Mouse (Mus musculus): ENCODE data around the gene Tec. TPM values are rescaled to one million over a fixed set of nuclear protein-coding genes. Genes with fewer than 3 reads are reported as not detected.
A peak's percentile ranks its signal among the peaks of the same experiment; 100 is the strongest.

Gene Tec
- polyA plus RNA-seq, 1 experiment from 2014 or later, result 19.0 TPM

GRCm38 (mm10) chr5:72816491-72816890 is 51.8 kb downstream of the Tec start:
- WGBS, result 50% methylated on average over 2 of the region's 2 CpGs
- Histone ChIP-seq H3K4me1 (replicated peaks) (peaks cover 11% of the 10 kb centered on the region), H3K36me3 (no peaks in the 10 kb centered on the region), H3K4me3 (no peak overlapping the region), H3K4me2 (no peak overlapping the region), H3K27me3 (no peaks in the 10 kb centered on the region), H3K9ac (no peak overlapping the region), H3K27ac (no peak overlapping the region), H3K9me3 (replicated peaks) (no peaks in the 10 kb centered on the region)
- ATAC-seq (replicated peaks; ENCODE audit: insufficient number of reproducible peaks, insufficient read depth, low FRiP score, low read depth), result no peak

- no peaks in the 10 kb centered on the region for H3K27me3 ChIP-seq
- H3K4me2 ChIP-seq, result no peak overlapping the region
- H3K4me1 ChIP-seq (replicated peaks), result peaks cover 8% of the 10 kb centered on the region
- no peaks in the 10 kb centered on the region for H3K36me3 ChIP-seq
- no peak overlapping the region for H3K27ac ChIP-seq
- H3K9ac ChIP-seq, result no peak overlapping the region
- ATAC-seq (replicated peaks; ENCODE audit: insufficient number of reproducible peaks, insufficient read depth, low FRiP score, low read depth), result no peak
- 77% methylated on average over 1 of the region's 1 CpGs for WGBS
- no peak overlapping the region for H3K4me3 ChIP-seq
- H3K9me3 ChIP-seq (replicated peaks), result no peaks in the 10 kb centered on the region
These were observed 52.2 kb downstream of the Tec start for GRCm38 (mm10) chr5:72816046-72816445.

DNA sequence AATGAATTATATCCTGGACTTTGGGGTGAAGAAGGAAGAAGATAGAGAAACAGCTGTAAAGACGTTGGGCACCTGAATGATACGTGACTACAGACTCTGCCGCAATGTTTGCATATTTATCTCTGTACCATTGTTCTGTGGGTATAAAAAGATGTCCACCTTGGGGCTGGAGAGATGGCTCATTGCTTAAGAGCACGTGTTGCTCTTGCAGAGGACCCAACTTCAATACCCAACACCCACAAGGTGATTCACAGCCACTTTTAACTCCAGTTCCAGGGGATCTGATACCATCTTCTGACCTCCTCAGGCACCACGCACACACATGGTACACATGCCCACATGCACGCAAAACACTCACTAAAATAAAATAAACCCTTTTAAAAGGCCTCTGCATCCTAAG is 52.9 kb downstream of the Tec start:
- Histone ChIP-seq H3K4me1 (replicated peaks) (peaks cover 8% of the 10 kb centered on the region), H3K9me3 (replicated peaks) (no peaks in the 10 kb centered on the region), H3K27me3 (no peaks in the 10 kb centered on the region), H3K4me3 (no peak overlapping the region), H3K9ac (no peak overlapping the region), H3K4me2 (no peak overlapping the region), H3K27ac (no peak overlapping the region), H3K36me3 (no peaks in the 10 kb centered on the region)
- WGBS, result 85% methylated on average over 6 of the region's 6 CpGs
- no peak for ATAC-seq (replicated peaks; ENCODE audit: insufficient number of reproducible peaks, insufficient read depth, low FRiP score, low read depth)

DNA sequence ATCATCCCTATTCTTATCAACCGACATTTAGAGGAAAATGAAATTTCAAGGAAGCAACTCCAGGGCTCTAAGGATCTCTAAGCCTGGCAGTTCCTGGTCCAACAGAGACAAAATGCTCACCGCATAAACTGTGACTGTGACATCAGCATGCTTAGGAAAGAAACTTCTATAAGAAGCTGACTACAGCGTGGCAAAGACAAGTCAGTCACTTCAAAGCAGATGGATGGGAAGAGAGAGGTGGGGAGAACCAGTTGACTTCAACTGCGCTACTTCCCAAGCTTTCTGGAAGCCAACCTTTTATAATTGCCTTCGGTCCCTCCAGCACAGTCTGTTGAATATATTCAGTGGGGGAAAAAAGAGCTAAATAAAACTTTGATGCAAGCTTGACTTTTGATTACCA is 54.2 kb downstream of the Tec start:
- Histone ChIP-seq H3K9ac (no peak overlapping the region), H3K4me2 (no peak overlapping the region), H3K4me1 (replicated peaks) (peaks cover 8% of the 10 kb centered on the region), H3K36me3 (no peaks in the 10 kb centered on the region), H3K27me3 (no peaks in the 10 kb centered on the region), H3K27ac (no peak overlapping the region), H3K9me3 (replicated peaks) (no peaks in the 10 kb centered on the region), H3K4me3 (no peak overlapping the region)
- 76% methylated on average over 5 of the region's 5 CpGs for WGBS
- no peak for ATAC-seq (replicated peaks; ENCODE audit: insufficient number of reproducible peaks, insufficient read depth, low FRiP score, low read depth)

DNA sequence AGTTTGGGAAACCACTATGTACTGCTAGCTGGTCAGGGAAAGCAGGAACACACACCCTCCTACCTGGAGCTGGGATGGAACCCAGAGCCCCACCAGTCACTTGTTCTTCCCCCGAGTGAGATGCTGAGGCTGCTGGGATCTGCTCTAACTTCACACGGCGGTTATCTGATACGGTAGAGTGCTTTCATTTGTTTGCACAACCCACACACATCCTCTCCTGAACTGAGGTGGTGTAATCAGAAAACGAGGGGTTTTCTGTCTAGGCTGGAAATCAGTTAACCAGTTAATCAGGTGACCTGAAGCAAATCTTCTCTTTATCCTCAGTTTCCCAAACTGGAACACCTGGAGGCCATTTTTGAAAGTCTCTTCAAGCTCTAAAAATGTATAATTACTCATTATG is 55.4 kb downstream of the Tec start:
- WGBS, result 24% methylated on average over 5 of the region's 5 CpGs
- H3K27me3 ChIP-seq, result no peaks in the 10 kb centered on the region
- H3K9me3 ChIP-seq (replicated peaks), result no peaks in the 10 kb centered on the region
- H3K4me2 ChIP-seq, result no peak overlapping the region
- H3K36me3 ChIP-seq, result no peaks in the 10 kb centered on the region
- no peak overlapping the region for H3K4me3 ChIP-seq
- H3K27ac ChIP-seq, result no peak overlapping the region
- ATAC-seq (replicated peaks; ENCODE audit: insufficient number of reproducible peaks, insufficient read depth, low FRiP score, low read depth), result no peak
- no peak overlapping the region for H3K9ac ChIP-seq
- H3K4me1 ChIP-seq (replicated peaks), result peaks cover 9% of the 10 kb centered on the region

GRCm38 (mm10) chr5:72812328-72812727 is 56.0 kb downstream of the Tec start:
- WGBS, result 85% methylated on average over 3 of the region's 3 CpGs
- no peak overlapping the region for H3K4me2 ChIP-seq
- no peak overlapping the region for H3K9ac ChIP-seq
- ATAC-seq (replicated peaks; ENCODE audit: insufficient number of reproducible peaks, insufficient read depth, low FRiP score, low read depth), result no peak
- no peak overlapping the region for H3K27ac ChIP-seq
- peaks cover 3% of the 10 kb centered on the region; the same call in 1 of the 2 replicates for H3K4me1 ChIP-seq (replicated peaks)
- H3K36me3 ChIP-seq, result no peaks in the 10 kb centered on the region
- H3K4me3 ChIP-seq, result no peak overlapping the region
- no peaks in the 10 kb centered on the region for H3K27me3 ChIP-seq
- H3K9me3 ChIP-seq (replicated peaks), result no peaks in the 10 kb centered on the region

GRCm38 (mm10) chr5:72811397-72811796 is 56.9 kb downstream of the Tec start:
- ATAC-seq (replicated peaks; ENCODE audit: insufficient number of reproducible peaks, insufficient read depth, low FRiP score, low read depth), result no peak
- H3K9ac ChIP-seq, result no peak overlapping the region

GRCm38 (mm10) chr5:72810990-72811389 is 57.3 kb downstream of the Tec start:
- Histone ChIP-seq H3K4me1 (replicated peaks) (peaks cover 3% of the 10 kb centered on the region; the same call in 1 of the 2 replicates), H3K27me3 (no peaks in the 10 kb centered on the region), H3K9me3 (replicated peaks) (no peaks in the 10 kb centered on the region), H3K27ac (no peak overlapping the region), H3K4me3 (no peak overlapping the region), H3K9ac (no peak overlapping the region), H3K4me2 (no peak overlapping the region), H3K36me3 (no peaks in the 10 kb centered on the region)
- WGBS, result 80% methylated on average over 8 of the region's 8 CpGs
- no peak for ATAC-seq (replicated peaks; ENCODE audit: insufficient number of reproducible peaks, insufficient read depth, low FRiP score, low read depth)

More at GRCm38 (mm10) chr5:72811397-72811796, 56.9 kb downstream of the Tec start:
- no peak overlapping the region for H3K27ac ChIP-seq
- H3K36me3 ChIP-seq, result no peaks in the 10 kb centered on the region
- no peaks in the 10 kb centered on the region for H3K27me3 ChIP-seq
- 75% methylated on average over 3 of the region's 3 CpGs for WGBS
- H3K4me2 ChIP-seq, result no peak overlapping the region
- no peak overlapping the region for H3K4me3 ChIP-seq
- no peaks in the 10 kb centered on the region for H3K9me3 ChIP-seq (replicated peaks)
- peaks cover 3% of the 10 kb centered on the region; the same call in 1 of the 2 replicates for H3K4me1 ChIP-seq (replicated peaks)

- 85% methylated on average over 2 of the region's 2 CpGs for WGBS
- peaks cover 3% of the 10 kb centered on the region; the same call in 1 of the 2 replicates for H3K4me1 ChIP-seq (replicated peaks)
- H3K36me3 ChIP-seq, result no peaks in the 10 kb centered on the region
- no peaks in the 10 kb centered on the region for H3K27me3 ChIP-seq
- H3K4me3 ChIP-seq, result no peak overlapping the region
- H3K4me2 ChIP-seq, result no peak overlapping the region
- no peak overlapping the region for H3K27ac ChIP-seq
- no peak for ATAC-seq (replicated peaks; ENCODE audit: insufficient number of reproducible peaks, insufficient read depth, low FRiP score, low read depth)
- H3K9ac ChIP-seq, result no peak overlapping the region
- no peaks in the 10 kb centered on the region for H3K9me3 ChIP-seq (replicated peaks)
These were observed 58.8 kb downstream of the Tec start for GRCm38 (mm10) chr5:72809480-72809879.

DNA sequence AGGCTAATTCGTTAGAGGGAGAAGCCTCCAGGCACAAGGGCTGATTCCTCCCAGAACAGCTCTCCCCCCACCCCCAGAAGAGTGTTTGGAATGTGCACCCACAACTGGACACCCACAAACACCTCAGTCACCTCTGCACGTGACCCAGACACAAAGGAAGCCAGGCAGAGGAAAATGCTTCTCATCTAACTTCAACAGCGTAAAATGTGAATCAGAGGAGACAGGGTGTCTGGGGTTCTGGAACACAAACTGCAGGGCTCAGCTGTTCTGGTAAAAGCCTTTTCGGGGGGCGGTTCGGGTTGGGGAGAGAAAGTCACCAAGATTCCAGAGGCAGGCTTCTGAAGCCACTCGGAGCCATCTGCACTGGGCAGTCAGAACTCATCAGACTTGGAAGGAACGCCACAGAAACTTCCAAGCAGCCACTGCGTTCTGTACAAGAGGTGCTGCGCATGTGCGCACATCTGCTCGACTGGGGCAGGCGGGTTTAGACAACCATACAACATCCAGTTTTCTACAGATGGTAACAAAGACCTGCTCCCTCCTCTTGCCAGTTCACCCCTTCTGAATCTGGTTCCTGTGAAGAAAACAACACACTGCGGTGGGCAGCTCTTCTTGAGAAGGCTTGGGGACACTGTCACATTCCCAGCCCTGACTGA is 59.7 kb downstream of the Tec start:
- Histone ChIP-seq H3K27me3 (no peaks in the 10 kb centered on the region), H3K27ac (no peak overlapping the region), H3K9ac (no peak overlapping the region), H3K9me3 (replicated peaks) (no peaks in the 10 kb centered on the region), H3K4me2 (no peak overlapping the region), H3K4me3 (no peak overlapping the region), H3K36me3 (no peaks in the 10 kb centered on the region), H3K4me1 (replicated peaks) (peaks cover 12% of the 10 kb centered on the region)
- 61% methylated on average over 14 of the region's 14 CpGs for WGBS
- ATAC-seq (replicated peaks; ENCODE audit: insufficient number of reproducible peaks, insufficient read depth, low FRiP score, low read depth), result no peak

GRCm38 (mm10) chr5:72802851-72803250 is 65.4 kb downstream of the Tec start:
- H3K27ac ChIP-seq, result peak overlapping the region; percentile 70
- H3K4me2 ChIP-seq, result no peak overlapping the region
- H3K4me1 ChIP-seq (replicated peaks), result peaks cover 26% of the 10 kb centered on the region
- no peaks in the 10 kb centered on the region for H3K9me3 ChIP-seq (replicated peaks)
- H3K4me3 ChIP-seq, result no peak overlapping the region
- no peaks in the 10 kb centered on the region for H3K27me3 ChIP-seq
- WGBS, result 30% methylated on average over 5 of the region's 5 CpGs
- peak; percentile 62 for ATAC-seq (replicated peaks; ENCODE audit: insufficient number of reproducible peaks, insufficient read depth, low FRiP score, low read depth)
- H3K9ac ChIP-seq, result no peak overlapping the region
- H3K36me3 ChIP-seq, result no peaks in the 10 kb centered on the region

DNA sequence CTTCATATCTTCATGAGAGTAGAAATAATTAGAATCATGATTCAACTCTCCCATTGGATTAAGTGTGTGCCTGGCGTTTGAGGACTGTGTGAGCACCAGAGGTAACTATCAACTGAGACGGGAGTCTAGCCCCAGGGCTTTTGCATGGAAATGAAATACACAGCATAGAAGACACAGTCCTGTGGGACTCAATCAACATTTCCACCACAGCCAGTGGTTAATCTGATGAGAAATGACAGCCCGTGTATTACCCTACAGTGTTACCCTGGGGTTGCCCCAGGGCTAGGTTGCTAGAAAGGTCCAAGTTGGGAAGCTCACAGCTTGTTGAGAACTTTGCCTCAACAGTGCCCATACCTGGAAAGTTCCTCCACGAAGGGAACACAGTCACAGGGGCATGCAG is 69.7 kb downstream of the Tec start:
- no peak for ATAC-seq (replicated peaks; ENCODE audit: insufficient number of reproducible peaks, insufficient read depth, low FRiP score, low read depth)
- Histone ChIP-seq H3K27me3 (no peaks in the 10 kb centered on the region), H3K9ac (no peak overlapping the region), H3K4me2 (no peak overlapping the region), H3K36me3 (no peaks in the 10 kb centered on the region), H3K9me3 (replicated peaks) (no peaks in the 10 kb centered on the region), H3K4me3 (no peak overlapping the region), H3K4me1 (replicated peaks) (peaks cover 29% of the 10 kb centered on the region), H3K27ac (no peak overlapping the region)
- 83% methylated on average over 4 of the region's 4 CpGs for WGBS

Measured in heart, embryonic 15.5 days (tissue).